Mouse (Mus musculus): ENCODE data around the gene Atf4. TPM values are rescaled to one million over a fixed set of nuclear protein-coding genes. Genes with fewer than 3 reads are reported as not detected.
A peak's percentile ranks its signal among the peaks of the same experiment; 100 is the strongest.

The Atf4 gene
- polyA plus RNA-seq, 1 experiment from 2014 or later = 130 TPM

DNA sequence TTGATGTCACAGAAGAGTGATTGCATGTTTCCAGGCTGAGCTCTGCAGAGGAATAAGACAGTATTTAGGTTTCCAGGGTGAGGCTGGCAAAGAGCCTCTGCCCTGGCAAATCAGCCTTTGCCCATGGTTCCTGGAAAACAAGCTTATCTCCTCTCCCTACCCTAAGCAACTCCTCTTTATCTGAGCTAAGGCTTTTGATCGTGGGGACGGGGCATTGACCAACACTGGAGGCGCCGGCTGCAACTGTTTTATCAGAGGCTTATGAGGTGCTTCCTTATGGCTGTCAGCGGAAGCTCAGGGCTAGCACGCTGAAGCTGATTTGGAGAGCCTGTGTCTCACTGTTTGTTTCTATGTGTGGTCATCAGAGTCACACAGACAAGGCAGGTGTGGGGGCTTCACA lies 4.4 kb upstream of the Atf4 start:
- Histone ChIP-seq H3K27me3 (no peaks in the 10 kb centered on the region), H3K9me3 (replicated peaks) (no peaks in the 10 kb centered on the region), H3K4me2 (peak overlapping the region; percentile 66), H3K36me3 (replicated peaks) (peaks cover 75% of the 10 kb centered on the region), H3K27ac (replicated peaks) (peak overlapping the region; percentile 93), H3K9ac (peak overlapping the region; percentile 47), H3K4me1 (replicated peaks) (peaks cover 68% of the 10 kb centered on the region), H3K4me3 (replicated peaks) (peak overlapping the region; percentile 28)
- ATAC-seq (ENCODE audit: insufficient read depth) = peak; percentile 26
- 24% methylated on average over 6 of the region's 6 CpGs for WGBS (ENCODE audit: insufficient replicate concordance)

GRCm38 (mm10) chr15:80253530-80253929 lies 1.5 kb upstream of the Atf4 start:
- no peaks in the 10 kb centered on the region for H3K9me3 ChIP-seq (replicated peaks)
- peak overlapping the region; percentile 99 for H3K27ac ChIP-seq (replicated peaks)
- H3K4me3 ChIP-seq (replicated peaks) = peak overlapping the region; percentile 92; the same call in 1 of the 2 replicates
- H3K4me2 ChIP-seq = peak overlapping the region; percentile 92
- H3K27me3 ChIP-seq = no peaks in the 10 kb centered on the region
- WGBS (ENCODE audit: insufficient replicate concordance) = 54% methylated on average over 2 of the region's 2 CpGs
- H3K9ac ChIP-seq = no peak overlapping the region
- H3K36me3 ChIP-seq (replicated peaks) = peaks cover 73% of the 10 kb centered on the region
- ATAC-seq (ENCODE audit: insufficient read depth) = no peak
- peaks cover 83% of the 10 kb centered on the region for H3K4me1 ChIP-seq (replicated peaks)

DNA sequence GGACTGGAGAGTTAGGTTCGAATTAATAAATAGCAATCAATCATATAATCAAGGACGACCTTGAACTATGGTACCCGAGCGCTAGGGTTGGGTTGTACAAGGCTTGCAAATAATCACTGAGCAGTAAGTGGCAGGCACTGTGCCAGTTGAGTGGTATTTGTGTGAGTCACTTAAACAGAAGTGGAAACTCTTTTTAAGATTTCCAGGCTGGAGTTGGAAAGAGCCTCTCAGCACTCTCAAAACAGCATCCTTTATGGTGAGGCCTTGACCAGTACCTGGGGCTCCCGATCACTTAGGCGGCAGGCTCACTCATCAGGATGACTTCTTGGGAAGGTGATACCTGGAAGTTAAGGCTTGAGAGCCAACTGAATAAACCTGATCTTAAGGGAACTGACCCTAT lies 777 bp upstream of the Atf4 start:
- Histone ChIP-seq H3K4me2 (peak overlapping the region; percentile 92), H3K27me3 (no peaks in the 10 kb centered on the region), H3K36me3 (replicated peaks) (peaks cover 72% of the 10 kb centered on the region), H3K9ac (peak overlapping the region; percentile 80), H3K27ac (replicated peaks) (peak overlapping the region; percentile 99), H3K4me3 (replicated peaks) (peak overlapping the region; percentile 92), H3K9me3 (replicated peaks) (no peaks in the 10 kb centered on the region), H3K4me1 (replicated peaks) (peaks cover 83% of the 10 kb centered on the region)
- 46% methylated on average over 6 of the region's 6 CpGs for WGBS (ENCODE audit: insufficient replicate concordance)
- no peak for ATAC-seq (ENCODE audit: insufficient read depth)

DNA sequence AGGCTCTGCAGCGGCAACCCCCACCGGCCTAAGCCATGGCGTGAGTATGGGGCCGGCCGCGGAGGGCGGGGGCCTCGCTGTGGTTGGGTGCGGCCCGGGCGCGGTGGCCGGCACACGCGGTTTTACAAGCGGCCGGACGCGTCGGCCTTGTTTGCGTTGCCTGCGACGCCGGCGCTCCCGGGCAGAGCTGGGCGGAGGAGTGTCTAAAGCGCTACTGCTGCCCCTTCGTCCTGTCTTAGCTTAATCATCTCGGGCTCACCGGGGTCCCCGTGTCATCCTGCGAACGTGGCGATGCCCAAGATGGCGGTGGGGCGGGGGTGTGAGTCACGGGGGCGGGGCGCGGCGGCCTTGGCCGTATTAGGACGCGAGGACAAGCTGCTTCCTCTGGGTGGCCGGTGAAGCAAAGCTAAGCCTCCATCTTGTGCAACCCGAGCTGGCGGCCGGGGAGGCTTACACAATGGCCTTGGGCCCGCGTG lies 700 bp downstream of the Atf4 start:
- H3K36me3 ChIP-seq (replicated peaks) = peaks cover 75% of the 10 kb centered on the region
- ATAC-seq (ENCODE audit: insufficient read depth) = peak; percentile 43
- H3K9ac ChIP-seq = peak overlapping the region; percentile 96
- peak overlapping the region; percentile 92 for H3K4me2 ChIP-seq
- H3K27ac ChIP-seq (replicated peaks) = peak overlapping the region; percentile 99
- peak overlapping the region; percentile 92 for H3K4me3 ChIP-seq (replicated peaks)
- no peaks in the 10 kb centered on the region for H3K9me3 ChIP-seq (replicated peaks)
- under 1% methylated on average over 51 of the region's 51 CpGs for WGBS (ENCODE audit: insufficient replicate concordance)
- H3K4me1 ChIP-seq (replicated peaks) = peaks cover 83% of the 10 kb centered on the region
- no peaks in the 10 kb centered on the region for H3K27me3 ChIP-seq

GRCm38 (mm10) chr15:80256242-80256641 lies 1.3 kb downstream of the Atf4 start:
- peak overlapping the region; percentile 96 for H3K9ac ChIP-seq
- no peaks in the 10 kb centered on the region for H3K27me3 ChIP-seq
- H3K36me3 ChIP-seq (replicated peaks) = peaks cover 74% of the 10 kb centered on the region
- peak overlapping the region; percentile 92 for H3K4me3 ChIP-seq (replicated peaks)
- H3K4me2 ChIP-seq = peak overlapping the region; percentile 92
- H3K27ac ChIP-seq (replicated peaks) = peak overlapping the region; percentile 99
- WGBS (ENCODE audit: insufficient replicate concordance) = 4% methylated on average over 16 of the region's 16 CpGs
- no peak for ATAC-seq (ENCODE audit: insufficient read depth)
- peaks cover 77% of the 10 kb centered on the region for H3K4me1 ChIP-seq (replicated peaks)
- H3K9me3 ChIP-seq (replicated peaks) = no peaks in the 10 kb centered on the region

GRCm38 (mm10) chr15:80256656-80257601 lies 1.9 kb downstream of the Atf4 start:
- no peaks in the 10 kb centered on the region for H3K27me3 ChIP-seq
- H3K4me3 ChIP-seq (replicated peaks) = peak overlapping the region; percentile 92
- WGBS (ENCODE audit: insufficient replicate concordance) = 47% methylated on average over 12 of the region's 12 CpGs
- H3K4me1 ChIP-seq (replicated peaks) = peaks cover 73% of the 10 kb centered on the region
- no peaks in the 10 kb centered on the region for H3K9me3 ChIP-seq (replicated peaks)
- H3K4me2 ChIP-seq = peak overlapping the region; percentile 92
- peak overlapping the region; percentile 96 for H3K9ac ChIP-seq
- H3K36me3 ChIP-seq (replicated peaks) = peaks cover 71% of the 10 kb centered on the region
- peak overlapping the region; percentile 99 for H3K27ac ChIP-seq (replicated peaks)
- ATAC-seq (ENCODE audit: insufficient read depth) = no peak

- Histone ChIP-seq H3K9me3 (replicated peaks) (no peaks in the 10 kb centered on the region), H3K9ac (peak overlapping the region; percentile 96), H3K27ac (replicated peaks) (peak overlapping the region; percentile 99), H3K27me3 (no peaks in the 10 kb centered on the region), H3K4me2 (peak overlapping the region; percentile 92), H3K4me3 (replicated peaks) (peak overlapping the region; percentile 92), H3K36me3 (replicated peaks) (peaks cover 67% of the 10 kb centered on the region), H3K4me1 (replicated peaks) (peaks cover 75% of the 10 kb centered on the region)
- WGBS (ENCODE audit: insufficient replicate concordance) = 32% methylated on average over 4 of the region's 4 CpGs
- no peak for ATAC-seq (ENCODE audit: insufficient read depth)
Observed at GRCm38 (mm10) chr15:80257602-80258239, 2.7 kb downstream of the Atf4 start.

DNA sequence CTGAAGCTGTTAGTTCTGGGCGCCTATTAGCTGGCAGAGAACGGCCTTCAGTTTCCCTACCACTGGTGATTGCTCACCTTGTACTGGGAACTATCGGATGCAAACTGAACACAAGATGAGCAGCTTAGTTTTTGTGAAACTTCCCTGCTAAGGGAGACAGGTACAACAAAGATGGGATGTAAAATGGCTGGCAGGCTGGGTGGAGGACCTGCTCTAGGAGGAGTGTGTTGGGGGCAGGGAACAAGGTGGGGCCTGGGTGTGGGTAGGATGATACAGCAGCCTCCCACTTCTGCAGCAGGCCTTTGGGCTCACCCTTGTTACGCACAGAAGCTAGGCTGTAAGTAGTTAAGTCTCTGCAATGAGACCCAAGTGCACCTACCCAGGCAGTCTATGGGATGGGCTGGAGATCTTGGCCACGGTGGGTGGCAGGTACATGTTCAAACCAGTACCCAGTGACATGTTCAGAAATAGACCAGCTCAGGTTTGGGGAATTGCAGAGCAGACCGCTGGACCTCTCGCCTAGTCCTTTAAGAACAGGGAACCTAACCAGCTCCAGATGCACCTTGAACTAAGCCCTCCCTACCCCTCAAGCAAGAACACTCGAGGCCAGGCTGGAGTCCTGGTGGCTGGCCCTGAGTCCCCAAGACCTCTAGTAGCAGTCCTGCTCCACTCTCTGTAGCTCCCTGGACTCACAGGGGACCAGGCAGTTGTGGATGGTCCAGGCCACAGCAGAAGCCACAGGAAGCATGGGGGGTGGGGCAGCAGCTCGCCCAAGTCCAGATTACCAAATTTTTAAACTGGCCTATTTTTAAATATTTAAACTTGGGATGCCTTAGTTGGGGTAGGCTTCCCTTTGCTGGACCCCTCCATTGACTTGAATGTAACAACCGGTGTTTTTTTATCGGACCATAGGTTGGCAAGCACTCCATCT lies 3.5 kb downstream of the Atf4 start:
- H3K9ac ChIP-seq = peak overlapping the region; percentile 96
- H3K27ac ChIP-seq (replicated peaks) = peak overlapping the region; percentile 99
- 41% methylated on average over 11 of the region's 11 CpGs for WGBS (ENCODE audit: insufficient replicate concordance)
- H3K4me1 ChIP-seq (replicated peaks) = peaks cover 75% of the 10 kb centered on the region
- no peaks in the 10 kb centered on the region for H3K9me3 ChIP-seq (replicated peaks)
- H3K36me3 ChIP-seq (replicated peaks) = peaks cover 59% of the 10 kb centered on the region
- H3K27me3 ChIP-seq = no peaks in the 10 kb centered on the region
- ATAC-seq (ENCODE audit: insufficient read depth) = peak; percentile 61
- H3K4me3 ChIP-seq (replicated peaks) = peak overlapping the region; percentile 92
- H3K4me2 ChIP-seq = peak overlapping the region; percentile 92

- ATAC-seq (ENCODE audit: insufficient read depth) = no peak
- H3K4me3 ChIP-seq (replicated peaks) = no peak overlapping the region
- H3K9ac ChIP-seq = 0 out of 2 replicates have a peak overlapping the region, but pooled peaks have one; percentile 96
- H3K27me3 ChIP-seq = no peaks in the 10 kb centered on the region
- H3K9me3 ChIP-seq (replicated peaks) = no peaks in the 10 kb centered on the region
- peak overlapping the region; percentile 92 for H3K4me2 ChIP-seq
- H3K4me1 ChIP-seq (replicated peaks) = peaks cover 71% of the 10 kb centered on the region
- peak overlapping the region; percentile 99 for H3K27ac ChIP-seq (replicated peaks)
- 83% methylated on average over 8 of the region's 8 CpGs for WGBS (ENCODE audit: insufficient replicate concordance)
- peaks cover 58% of the 10 kb centered on the region for H3K36me3 ChIP-seq (replicated peaks)
Observed at GRCm38 (mm10) chr15:80259406-80260045, 4.5 kb downstream of the Atf4 start.

DNA sequence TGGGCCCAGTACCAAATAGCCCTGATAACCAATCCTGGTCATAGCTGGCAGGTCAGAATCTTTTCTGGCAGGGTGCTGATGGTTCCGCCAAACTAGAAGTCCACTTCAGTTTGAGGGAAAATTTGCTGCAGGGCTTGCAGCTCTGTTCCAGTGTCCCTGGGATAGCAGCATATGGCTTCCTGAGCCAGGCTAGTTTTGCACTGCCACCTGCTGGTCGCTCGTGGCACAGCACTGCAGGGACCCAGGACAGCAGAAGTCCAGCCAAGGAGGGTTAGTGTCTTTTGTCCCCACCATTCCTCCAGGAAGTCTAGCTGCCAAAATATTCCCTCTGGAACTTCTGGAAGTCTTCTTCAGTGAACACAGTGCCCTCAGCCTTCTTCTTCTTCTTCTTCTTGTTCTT lies 5.7 kb downstream of the Atf4 start:
- Histone ChIP-seq H3K4me1 (replicated peaks) (peaks cover 71% of the 10 kb centered on the region), H3K27ac (replicated peaks) (peak overlapping the region; percentile 99; the same call in 1 of the 2 replicates), H3K4me2 (no peak overlapping the region), H3K4me3 (replicated peaks) (no peak overlapping the region), H3K9me3 (replicated peaks) (no peaks in the 10 kb centered on the region), H3K36me3 (replicated peaks) (peaks cover 58% of the 10 kb centered on the region), H3K9ac (no peak overlapping the region), H3K27me3 (no peaks in the 10 kb centered on the region)
- 7% methylated on average over 3 of the region's 3 CpGs for WGBS (ENCODE audit: insufficient replicate concordance)
- no peak for ATAC-seq (ENCODE audit: insufficient read depth)

Data from liver, embryonic 15.5 days (tissue).